Mouse (Mus musculus) 3134 (cell line): Measurements from ENCODE around the gene Trmt2b.
"Not testable (repeated sequence)": the region's sequence is repeated elsewhere in the genome, so short reads cannot be mapped to it uniquely, and the experiment has no call there.

Experiments used
- DNase-seq: peaks from one replicate; pipeline ENCODE4 v3.0.0-alpha.2; 2011; ENCODE audit warnings: low spot score; ENCODE audit not compliant: insufficient read length; ENCODE audit errors: extremely low read depth

Trmt2b gene

DNA sequence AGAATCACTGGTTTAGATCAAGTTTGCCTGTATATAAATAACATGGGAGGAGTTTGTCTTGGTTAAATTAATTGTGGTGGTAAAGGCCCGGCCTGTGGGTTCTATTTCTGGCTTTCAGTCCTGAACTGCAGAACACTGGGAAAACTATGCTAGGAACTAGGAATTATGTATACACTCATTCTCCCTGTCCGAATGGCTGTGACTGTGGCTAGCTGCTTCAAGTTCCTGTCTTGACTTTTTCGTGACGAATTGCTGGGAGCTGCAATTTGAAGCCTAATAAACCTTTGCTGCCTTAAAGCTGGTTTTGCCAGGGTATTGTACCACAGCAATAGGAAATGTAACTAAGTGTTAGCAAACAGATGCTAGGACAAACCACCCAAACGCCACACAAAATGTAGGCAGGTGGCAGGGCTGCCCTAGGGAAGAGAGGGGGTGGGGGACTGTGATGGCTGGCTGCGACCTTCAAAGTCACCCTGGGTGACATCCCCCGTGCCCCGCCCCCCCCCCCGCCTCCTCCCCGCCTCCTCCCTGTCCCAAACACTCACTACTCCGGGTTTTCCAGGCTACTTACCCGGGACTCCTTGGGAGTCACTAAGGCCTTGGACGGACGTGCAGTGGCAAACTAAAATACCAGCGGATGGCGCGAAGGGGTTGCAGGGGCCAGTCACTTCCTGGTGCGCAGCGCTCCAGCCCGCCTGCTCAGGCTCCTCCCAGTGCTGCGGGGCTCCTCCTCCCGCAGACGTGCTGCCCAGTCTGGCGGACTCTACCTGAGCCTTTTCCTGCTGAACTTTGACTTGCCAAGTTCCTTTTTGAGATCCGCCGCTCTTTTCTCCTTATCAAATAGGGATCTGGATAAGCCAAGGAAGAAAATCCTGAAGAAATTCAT is at the start of gene Trmt2b:
Gene Trmt2b, minus strand, starts transcription at position 710 of the 886 bp plus-strand sequence.
- DNase-seq: peak; percentile 84

DNA sequence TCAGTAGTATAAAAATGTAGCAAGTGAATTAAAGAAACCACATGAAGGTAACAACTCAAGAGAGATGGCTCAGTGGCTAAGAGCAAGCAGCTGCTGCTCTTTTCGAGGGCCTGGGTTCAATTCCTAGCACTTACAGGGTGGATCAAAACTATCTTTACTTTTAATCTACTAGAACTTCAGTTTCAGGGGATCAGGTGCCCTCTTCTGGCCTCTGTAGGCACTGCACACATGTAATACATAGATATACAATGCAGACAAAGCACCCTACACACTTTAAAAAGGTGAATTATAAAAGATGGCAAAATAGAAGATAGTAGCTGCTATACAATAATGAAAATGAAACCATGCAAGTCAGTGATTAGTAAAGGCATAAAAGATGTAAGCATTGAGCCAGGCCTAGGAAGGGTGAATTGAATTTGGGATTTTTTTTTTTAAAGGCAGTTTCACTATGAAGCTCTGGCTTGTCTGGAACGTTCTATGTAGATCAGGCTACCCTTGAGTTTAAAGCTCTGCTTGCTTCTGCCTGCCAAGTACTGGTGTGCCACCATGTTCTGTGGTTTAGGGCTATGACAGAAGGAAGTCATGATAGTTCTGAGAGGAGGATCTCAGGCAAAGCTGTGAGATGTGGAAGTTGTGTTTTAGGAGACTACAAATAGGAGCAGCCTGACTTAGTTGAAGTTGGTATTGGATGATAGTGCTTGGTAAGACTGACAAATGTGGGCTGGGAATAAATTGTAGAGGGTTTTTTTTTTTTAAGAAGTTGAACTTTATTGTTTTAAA is 42.6 kb upstream of the Trmt2b start:
- DNase-seq: no peak

DNA sequence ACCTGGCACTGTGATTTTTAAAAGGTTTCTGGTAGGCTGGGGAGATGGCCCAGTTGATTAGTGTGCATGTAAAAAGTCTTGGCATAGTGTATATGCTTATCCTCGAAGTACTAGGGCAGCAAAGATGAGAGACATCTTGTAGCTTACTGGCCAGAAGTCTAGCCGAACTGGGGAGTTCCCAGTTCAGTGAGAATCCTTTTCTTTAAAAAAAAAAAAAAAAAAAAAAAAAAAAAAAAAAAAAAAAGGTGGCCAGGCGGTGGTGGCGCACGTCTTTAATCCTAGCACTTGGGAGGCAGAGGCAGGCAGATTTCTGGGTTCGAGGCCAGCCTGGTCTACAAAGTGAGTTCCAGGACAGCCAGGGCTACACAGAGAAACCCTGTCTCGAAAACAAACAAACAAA is 34.4 kb upstream of the Trmt2b start:
- not testable (repeated sequence) for DNase-seq

DNA sequence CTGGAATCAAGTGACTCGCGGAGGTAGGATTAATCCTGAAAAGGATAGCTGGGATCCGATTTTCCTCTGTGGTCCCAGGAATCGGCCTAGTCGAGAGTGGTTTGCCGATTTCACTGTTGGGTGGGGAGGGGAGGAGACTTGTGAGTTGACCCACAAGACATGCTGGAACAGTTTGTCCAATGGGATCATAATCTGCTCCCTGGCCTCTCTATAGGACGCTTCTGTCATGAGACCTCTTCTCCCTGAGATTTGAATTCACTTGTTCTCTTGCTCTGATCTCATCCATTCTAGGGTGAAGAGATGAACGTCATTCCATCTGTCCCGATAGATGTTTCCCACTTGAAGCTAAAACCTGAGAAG is 31.5 kb upstream of the Trmt2b start:
- no peak for DNase-seq

DNA sequence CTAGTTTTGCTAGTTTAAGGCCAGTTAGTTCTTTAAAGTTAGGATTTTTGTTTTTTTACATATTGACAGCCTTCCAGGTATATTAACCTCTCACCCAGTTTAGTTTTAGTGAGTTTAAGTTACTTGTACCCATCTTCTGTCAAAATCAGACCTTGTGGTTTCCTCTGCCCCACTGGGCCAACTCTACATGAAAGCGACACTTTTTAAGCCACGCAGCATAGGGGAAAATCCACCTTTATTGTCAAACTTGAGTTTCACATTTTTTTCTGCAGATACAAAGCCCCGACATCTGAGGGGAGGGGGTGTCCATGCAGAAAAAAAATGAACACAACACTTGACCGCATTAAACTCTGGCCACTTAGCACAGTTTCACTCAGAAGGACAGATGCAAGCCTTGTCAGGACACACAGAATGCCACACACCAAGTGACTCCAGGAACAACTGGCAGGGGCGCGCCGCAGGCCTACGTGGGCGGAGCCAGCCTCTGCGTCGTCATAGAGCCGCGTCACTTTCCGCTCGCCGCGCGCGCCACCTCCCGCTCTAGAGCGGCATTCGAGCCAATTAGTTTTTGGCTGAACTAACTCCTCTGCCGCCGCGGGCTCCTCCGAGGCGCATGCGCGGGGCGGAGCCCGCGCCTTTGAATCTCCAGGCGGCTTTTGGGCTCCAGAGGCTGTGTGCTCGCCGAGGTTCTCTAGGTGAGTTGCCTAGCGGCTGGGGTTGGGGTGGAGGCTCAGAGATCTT is 30.9 kb upstream of the Trmt2b start, which contains the start of gene Cenpi:
Gene Cenpi, plus strand, starts transcription at position 551 of the 741 bp plus-strand sequence.
- DNase-seq: peak; percentile 92

DNA sequence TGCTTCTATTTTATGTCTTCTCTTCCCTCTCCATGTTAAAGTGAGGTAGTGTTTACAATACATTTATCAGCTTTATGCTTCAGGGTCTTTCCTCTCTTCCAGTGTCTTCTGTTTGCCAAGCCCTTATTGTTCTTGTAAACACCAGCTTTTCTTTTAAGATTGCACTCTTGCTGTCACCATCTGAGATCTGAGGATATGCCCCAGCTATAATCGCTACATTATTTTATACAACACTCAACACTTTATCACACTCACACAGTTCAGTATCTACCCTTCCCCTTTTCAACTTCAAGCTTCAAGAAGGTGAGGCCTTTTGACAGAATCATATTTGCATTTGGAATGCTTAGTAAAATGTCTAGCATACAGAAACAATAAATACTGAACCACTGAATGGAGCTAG is 26.5 kb upstream of the Trmt2b start:
- DNase-seq: no peak

DNA sequence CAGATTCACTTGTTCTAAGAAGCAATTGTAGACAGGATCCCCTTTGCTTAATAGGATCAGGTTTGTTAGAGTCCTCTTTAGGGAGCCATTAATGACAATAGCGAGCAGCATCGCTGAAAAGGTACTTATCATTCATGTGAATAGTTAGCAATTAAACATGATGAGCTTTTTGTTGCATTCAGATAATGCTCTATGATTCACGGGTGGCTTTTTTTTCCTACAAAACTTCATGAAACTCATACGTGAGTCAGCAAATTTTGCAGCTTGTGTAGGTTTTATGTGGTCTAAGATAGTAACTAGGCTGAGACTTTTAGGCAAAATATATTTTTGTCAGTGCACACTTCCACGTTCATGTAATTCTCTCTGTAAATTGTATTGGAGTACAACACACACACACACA is 23.4 kb upstream of the Trmt2b start:
- no peak for DNase-seq

DNA sequence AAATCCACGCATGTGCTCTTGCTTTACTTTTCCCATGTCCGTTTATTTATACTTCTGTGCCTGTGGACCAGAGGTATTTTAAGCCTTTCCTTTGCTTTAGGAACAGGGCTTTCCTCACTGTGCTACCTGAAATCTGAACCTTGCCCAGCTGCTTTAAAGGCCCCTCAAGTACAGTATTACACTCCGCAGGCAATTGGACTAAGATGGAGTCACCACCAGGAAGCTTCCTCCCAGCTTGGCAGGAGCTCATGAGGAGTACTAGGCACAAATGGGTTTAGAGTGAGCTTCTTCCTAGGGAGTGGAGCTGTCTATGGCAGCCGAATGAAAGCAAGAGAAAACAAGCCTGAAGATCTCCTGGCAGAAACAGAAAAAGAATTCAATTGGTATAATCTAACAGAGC is 20.4 kb upstream of the Trmt2b start:
- DNase-seq: no peak

DNA sequence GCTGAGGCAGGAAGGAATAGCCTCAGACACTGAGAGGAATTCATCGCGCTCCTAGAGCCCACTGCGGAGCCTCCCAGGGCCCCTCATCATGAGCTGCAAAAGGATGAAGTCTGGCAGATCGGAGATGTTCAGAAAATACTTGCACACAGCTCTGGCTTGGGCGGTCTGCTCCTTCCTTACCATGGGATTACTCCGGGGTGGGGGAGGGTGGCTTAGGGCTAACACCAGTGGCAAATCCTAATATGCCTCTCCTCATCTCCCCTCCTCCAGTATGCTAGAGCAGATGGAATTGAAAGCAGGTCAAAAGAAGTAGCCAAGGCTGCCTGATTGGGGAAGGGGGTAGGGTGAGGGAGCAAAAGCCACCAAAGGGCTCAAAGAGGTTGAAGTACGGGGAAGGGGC is 20.0 kb upstream of the Trmt2b start:
- DNase-seq: no peak

DNA sequence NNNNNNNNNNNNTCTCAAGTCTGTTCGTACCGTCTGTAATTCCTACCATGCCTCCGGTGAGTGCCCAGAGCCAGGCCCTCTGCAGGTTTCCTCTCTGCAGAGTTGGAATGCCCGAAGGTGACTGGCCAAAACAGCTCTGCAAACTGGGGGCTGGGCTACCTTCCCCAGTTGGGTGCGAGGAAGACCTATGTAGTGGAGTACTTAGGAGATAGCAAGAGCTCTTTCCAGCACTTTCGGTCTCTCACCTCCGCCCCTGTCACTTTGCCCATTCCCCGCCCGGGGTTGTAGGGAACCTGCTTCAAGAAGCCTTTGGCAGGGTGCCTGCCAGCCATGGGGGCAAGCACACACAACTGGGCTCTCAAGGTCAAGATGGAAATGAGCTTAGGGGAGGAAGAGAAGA is 19.5 kb upstream of the Trmt2b start:
- DNase-seq: no peak

DNA sequence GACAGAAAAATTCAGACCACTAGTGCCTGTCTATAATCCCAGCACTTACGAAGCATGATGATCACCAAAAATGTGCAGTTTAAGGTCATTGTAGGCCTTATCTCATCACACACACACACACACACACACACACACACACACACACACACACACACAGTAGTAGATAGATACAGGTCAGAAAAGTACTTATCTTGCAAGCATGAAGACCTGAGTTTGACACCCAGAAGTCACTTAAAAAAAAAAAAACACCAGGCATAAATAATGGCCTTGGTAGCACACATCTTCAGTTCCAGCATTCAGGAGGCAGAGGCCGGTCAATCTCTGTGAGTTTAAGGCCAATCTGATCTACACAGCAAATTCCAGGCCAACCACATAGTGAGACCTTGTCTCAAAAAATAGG is 10.5 kb upstream of the Trmt2b start:
- no peak for DNase-seq

DNA sequence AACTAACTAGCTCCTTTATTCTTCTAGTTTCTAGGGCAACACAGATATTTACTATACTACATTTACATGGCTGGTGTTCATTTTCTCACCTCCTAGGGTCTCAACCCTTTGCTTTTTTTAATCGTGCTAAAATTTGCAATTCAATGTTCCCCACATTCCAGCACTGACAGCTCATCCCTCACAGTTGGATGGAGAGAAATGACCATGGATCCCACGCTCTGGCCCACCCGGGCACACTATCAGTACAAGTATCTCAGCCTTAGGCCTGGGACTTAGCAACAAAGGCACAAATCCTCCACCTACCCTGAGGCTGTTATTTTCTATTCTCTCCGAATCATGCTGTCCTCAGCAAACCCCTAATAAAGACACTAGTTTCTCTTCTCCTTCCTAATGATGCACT is 9.0 kb upstream of the Trmt2b start:
- DNase-seq: no peak

DNA sequence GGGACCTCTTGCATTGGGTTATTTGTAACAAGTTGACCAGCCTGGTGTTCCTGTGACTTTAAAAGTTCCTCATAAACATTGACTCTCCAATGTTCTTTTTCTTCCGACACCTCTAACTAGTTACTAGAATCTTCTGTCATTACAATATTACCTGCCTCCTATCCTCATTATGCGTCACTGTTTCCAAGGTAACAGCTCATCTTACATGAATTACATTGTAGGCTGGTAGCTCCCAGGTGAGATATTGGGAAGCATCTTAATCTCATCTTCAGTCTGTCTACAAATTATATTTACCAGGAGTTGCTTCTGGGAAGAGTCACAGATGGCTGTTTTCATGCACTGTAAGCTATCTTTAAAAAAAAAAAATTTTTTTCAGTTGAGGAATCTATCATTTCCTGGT is 8.3 kb upstream of the Trmt2b start:
- no peak for DNase-seq

DNA sequence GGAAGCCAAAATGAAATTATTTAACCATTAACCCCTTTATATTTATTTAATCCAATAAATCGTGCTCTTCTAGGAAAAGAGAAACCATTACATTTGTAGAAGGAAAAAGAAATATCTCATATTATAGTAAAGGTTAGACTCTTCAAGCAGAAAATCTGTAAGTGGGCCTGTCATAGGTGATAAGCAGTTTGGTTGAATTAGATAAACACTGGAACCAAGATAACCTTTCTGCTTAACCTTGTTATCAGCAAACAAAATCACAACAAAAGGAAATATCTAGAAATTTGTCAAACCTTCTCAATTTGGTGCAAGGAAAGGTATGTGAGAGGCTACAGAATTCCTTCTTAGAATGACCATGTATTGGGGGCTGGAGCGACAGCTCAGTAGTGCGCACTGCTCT is 3.7 kb upstream of the Trmt2b start:
- no peak for DNase-seq

DNA sequence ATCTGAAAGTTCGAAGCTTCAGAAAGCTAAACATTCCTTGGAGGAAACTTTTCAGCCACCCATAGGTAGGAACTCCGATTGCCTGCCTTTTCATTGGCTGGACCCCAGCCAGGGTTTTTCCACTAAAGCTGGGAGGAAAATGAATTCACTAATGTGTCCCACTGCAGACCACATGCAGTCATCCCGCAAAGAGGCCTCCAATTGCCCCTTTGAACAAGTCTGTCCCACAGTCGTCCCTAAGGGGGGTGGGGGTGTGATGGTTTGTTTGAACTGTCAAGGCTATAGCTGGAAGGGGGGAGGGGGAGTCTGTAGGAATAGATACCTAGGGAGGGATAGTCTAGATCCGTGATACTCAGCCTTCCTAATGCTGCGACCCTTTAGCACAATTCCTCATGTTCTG is 1.1 kb downstream of the Trmt2b start:
- peak; percentile 4 for DNase-seq

DNA sequence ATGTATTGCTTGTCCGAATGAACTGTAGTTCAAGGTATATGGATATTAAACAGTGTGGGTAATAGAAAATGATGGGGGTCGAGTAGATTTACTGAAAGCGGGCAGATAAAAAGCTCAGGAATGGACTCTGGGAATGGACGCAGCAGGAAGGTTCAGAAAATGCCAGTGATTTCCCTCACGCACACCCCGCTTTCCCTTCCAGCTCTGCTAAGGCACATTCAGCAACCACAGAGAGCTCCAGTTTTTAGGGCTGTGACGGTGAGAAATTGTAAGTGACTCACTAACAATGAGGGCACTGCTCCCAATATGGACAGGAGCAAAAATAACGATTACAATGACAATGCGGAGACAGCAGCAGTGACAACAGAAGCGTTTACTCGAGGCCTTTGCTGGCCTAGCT is 14.7 kb downstream of the Trmt2b start:
- no peak for DNase-seq

DNA sequence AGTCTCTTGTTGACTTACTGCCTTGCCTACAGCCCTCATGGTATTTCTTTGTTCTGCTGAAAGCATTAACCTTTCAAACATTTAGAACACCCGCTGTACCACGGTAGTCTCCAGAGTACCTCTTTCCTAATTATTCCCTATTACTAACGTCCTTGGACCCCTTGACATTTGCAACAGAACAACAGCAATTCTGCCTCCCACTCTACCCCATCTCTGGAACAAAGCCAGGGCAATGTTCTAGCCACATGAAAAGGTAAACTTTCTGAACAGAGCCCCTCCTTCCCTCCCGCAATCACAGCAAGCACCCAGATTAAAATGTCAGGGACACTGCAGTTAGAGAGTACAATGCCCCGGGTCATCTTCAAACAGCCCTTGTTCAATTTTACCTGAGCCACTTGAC is 15.6 kb downstream of the Trmt2b start:
- no peak for DNase-seq

DNA sequence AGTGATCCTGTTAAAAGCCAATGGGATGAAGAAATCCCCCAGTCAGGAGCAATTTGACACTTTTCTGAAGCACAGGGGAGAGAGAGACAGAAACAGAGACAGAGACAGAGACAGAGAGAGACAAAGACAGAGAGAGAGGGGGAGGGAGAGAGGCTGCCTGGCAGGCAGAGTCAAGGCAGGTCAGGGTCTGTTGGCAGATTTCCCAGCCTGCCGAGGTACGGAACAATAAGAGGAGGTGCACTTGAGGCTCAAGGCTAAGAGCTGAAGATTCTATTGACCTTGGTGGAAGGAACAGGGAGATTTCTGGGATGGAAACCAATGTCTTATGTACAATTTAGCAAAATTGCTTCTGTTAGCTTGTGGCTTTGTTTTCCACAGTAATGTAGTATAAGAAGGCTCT is 28.6 kb downstream of the Trmt2b start:
- no peak for DNase-seq

DNA sequence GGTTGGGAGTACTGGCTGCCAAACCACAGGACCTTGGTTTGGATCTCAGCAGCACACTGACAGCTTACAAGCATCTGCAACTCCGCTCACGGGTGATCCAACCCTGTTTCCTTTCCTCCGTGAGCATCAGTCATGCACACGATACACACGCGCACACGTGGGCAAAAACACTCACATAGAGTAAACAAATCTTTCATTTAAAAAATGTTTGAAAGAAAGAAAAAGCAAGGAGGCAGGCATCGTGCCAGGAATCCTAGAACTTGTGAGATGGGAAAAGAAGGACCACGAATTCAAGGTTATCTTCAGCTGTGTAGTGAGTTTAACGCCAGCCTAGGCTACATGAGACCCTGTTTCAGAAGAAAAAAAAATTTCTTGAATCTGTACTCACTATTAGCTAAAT is 30.8 kb downstream of the Trmt2b start:
- DNase-seq: no peak

DNA sequence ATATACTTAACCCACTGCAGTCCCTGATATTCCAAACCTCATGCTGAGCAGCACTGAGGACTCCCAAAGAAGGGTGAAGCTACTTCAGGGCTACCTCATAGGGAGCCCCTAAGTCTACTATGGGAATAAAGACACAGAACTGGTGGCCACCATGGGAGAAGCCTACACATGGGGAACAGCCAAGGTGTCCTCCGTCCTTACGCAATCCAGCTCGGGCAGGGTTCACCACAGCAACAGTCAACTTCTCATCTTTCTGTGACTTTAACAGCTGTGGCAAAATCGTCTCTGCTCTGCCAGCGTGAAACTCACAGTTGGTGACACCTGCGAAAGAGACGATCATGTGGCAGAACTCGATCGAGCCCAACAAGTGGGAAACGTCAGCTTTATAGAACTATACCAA is 38.5 kb downstream of the Trmt2b start:
- no peak for DNase-seq

DNA sequence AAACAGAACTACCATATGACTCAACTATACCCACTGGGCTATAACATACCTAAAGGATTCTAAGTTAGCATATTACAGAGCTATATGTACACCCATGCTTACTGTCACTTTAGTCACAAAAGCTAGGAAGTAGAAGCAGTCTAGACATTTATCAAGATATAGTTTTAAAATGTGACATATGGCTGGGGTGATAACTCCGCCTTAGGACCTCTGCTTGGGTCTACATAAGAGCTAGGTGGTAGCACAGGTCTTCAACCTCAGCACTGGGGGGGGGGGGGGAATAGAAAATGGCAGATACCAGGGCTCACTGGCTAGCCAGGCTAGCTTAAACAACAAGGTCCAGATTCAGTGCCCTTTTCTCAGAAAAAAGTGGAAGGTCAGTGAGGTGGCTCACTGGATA is 43.7 kb downstream of the Trmt2b start:
- DNase-seq: no peak
